Mouse (Mus musculus) neural tube, embryonic 13.5 days (tissue): ENCODE measurements around the gene Prpf40b. TPM values are rescaled to one million over a fixed set of nuclear protein-coding genes. Genes with fewer than 3 reads are reported as not detected.

Experiments used
- ATAC-seq: fragments of 200-750 bp; cut with Nextera tagmentation; 2 replicates; pipeline ENCODE4 v1.8.0; 2017; ENCODE audit warnings: low read depth, mild to moderate bottlenecking, moderate TSS enrichment, moderate library complexity
- H3K27ac ChIP-seq: fragments of 300-500 bp; sonication (generic); replicated peaks from 2 replicates; pipeline ENCODE4 v1.5.1; 2015; ENCODE audit warnings: moderate library complexity, mild to moderate bottlenecking, inconsistent platforms
- H3K27me3 ChIP-seq: fragments of 300-500 bp; sonication (generic); 2 replicates; pipeline ENCODE4 v1.6.1; 2015; ENCODE audit warnings: mild to moderate bottlenecking, inconsistent platforms
- H3K36me3 ChIP-seq: fragments of 300-500 bp; sonication (generic); 2 replicates; pipeline ENCODE4 v1.6.1; 2015; ENCODE audit warnings: mild to moderate bottlenecking, inconsistent platforms
- H3K4me1 ChIP-seq: fragments of 300-500 bp; sonication (generic); replicated peaks from 2 replicates; pipeline ENCODE4 v1.6.1; 2015; ENCODE audit warnings: inconsistent platforms
- H3K4me2 ChIP-seq: fragments of 300-500 bp; sonication (generic); 2 replicates; pipeline ENCODE4 v1.6.1; 2015; ENCODE audit warnings: inconsistent platforms, mild to moderate bottlenecking, moderate library complexity
- H3K4me3 ChIP-seq: fragments of 300-500 bp; sonication (generic); 2 replicates; pipeline ENCODE4 v1.5.1; 2015; ENCODE audit warnings: mild to moderate bottlenecking, inconsistent platforms
- H3K9ac ChIP-seq: fragments of 300-500 bp; sonication (generic); 2 replicates; pipeline ENCODE4 v1.6.1; 2015; ENCODE audit warnings: moderate library complexity, mild to moderate bottlenecking, inconsistent platforms
- H3K9me3 ChIP-seq: fragments of 300-500 bp; sonication (generic); 2 replicates; pipeline ENCODE4 v1.6.1; 2016; ENCODE audit warnings: inconsistent platforms
- WGBS: fragments of 180-500 bp; shearing (Covaris S2); methylation state at CpG from one replicate; pipeline ENCODE4 v1.1.7; 2015; 5-methylcytosine and 5-hydroxymethylcytosine counted together
- polyA plus RNA-seq: library from polyadenylated mRNA; unstranded; fragments of >200 nt; fragmentation: Nextera tagmentation; extraction: Ambion mirVana; gene quantifications from 2 replicates; pipeline ENCODE4 v1.2.1, GENCODE M21; 2015

Gene Prpf40b
- polyA plus RNA-seq, 1 experiment from 2014 or later, result 101 TPM

DNA sequence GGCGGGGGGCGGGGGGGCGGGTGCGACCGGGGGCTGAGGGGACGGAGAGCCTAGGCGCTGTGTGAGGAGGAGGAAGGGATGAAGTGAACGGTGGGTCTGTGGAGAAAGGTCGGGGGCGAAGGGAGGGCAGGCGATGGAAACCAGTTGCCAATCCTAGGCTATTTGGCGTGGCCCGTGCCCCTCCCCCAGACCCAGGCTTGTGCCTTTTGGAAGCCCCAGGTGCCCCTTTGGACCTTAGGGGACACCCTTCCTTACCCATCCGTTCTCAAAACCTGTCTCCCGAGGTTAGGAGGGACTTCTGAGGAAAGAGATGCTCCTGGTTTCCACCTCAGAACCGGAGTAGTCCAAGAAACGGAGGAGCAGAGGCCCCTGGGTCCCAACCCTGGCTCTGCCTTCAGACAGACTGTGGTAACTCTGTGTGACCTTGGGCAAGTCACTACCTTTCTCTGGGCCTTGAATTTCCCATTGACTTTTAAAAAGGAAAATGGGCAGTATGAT lies 646 bp downstream of the Prpf40b start, which contains the start of gene Fam186b:
Fam186b (minus strand) TSS at position 405 of the 498 bp plus-strand sequence.
- no peaks in the 10 kb centered on the region for H3K9me3 ChIP-seq
- peaks cover 28% of the 10 kb centered on the region for H3K4me1 ChIP-seq
- no peaks in the 10 kb centered on the region for H3K36me3 ChIP-seq
- peak within 1 kb of the TSS; percentile 72 for H3K4me3 ChIP-seq
- H3K9ac ChIP-seq, result peak within 1 kb of the TSS; percentile 85
- H3K27ac ChIP-seq, result peak within 1 kb of the TSS; percentile 93
- under 1% methylated on average over 15 of the region's 17 CpGs for WGBS
- no peaks in the 10 kb centered on the region for H3K27me3 ChIP-seq
- ATAC-seq, result peak; percentile 74
- H3K4me2 ChIP-seq, result peak within 1 kb of the TSS; percentile 71

- Histone ChIP-seq H3K4me2 (peak overlapping the region; percentile 71), H3K27ac (peak overlapping the region; percentile 93; the same call in 1 of the 2 replicates), H3K27me3 (no peaks in the 10 kb centered on the region), H3K9ac (peak overlapping the region; percentile 85), H3K4me3 (peak overlapping the region; percentile 72), H3K9me3 (no peaks in the 10 kb centered on the region), H3K4me1 (peaks cover 28% of the 10 kb centered on the region), H3K36me3 (no peaks in the 10 kb centered on the region)
- WGBS, result 42% methylated on average over 5 of the region's 5 CpGs
- ATAC-seq, result no peak
These were observed 1.3 kb downstream of the Prpf40b start for GRCm38 (mm10) chr15:99296213-99296612.

DNA sequence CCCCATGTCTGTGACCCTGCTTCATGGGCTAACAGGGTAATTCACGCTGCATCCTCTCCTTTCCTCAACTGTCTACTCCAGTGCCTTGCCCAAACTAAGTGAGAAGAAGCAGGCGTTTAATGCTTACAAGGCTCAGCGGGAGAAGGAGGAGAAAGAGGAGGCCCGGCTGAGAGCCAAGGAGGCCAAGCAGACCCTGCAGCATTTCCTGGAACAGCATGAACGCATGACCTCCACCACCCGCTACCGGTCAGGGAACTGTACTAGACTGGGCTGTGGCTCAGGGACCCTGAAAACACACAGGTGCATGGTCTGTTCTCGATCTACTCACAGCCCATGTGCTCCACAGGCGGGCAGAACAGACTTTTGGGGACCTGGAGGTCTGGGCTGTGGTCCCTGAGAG lies 12.6 kb downstream of the Prpf40b start:
- no peak for ATAC-seq
- Histone ChIP-seq H3K9ac (no peak overlapping the region), H3K27ac (no peak overlapping the region), H3K9me3 (no peaks in the 10 kb centered on the region), H3K4me3 (no peak overlapping the region), H3K4me2 (no peak overlapping the region), H3K4me1 (0 out of 2 replicates have a peak, but pooled peaks cover 4% of the 10 kb centered on the region), H3K36me3 (peaks cover 89% of the 10 kb centered on the region), H3K27me3 (no peaks in the 10 kb centered on the region)
- WGBS, result 92% methylated on average over 9 of the region's 9 CpGs

- no peaks in the 10 kb centered on the region for H3K9me3 ChIP-seq
- no peaks in the 10 kb centered on the region; the same call in 1 of the 2 replicates for H3K4me1 ChIP-seq
- no peak overlapping the region for H3K9ac ChIP-seq
- H3K4me3 ChIP-seq, result no peak overlapping the region
- peaks cover 99% of the 10 kb centered on the region for H3K36me3 ChIP-seq
- no peak for ATAC-seq
- no peaks in the 10 kb centered on the region for H3K27me3 ChIP-seq
- no peak overlapping the region for H3K4me2 ChIP-seq
- WGBS, result 94% methylated on average over 9 of the region's 9 CpGs
- H3K27ac ChIP-seq, result no peak overlapping the region
These were observed 14.7 kb downstream of the Prpf40b start for GRCm38 (mm10) chr15:99309549-99309948.

GRCm38 (mm10) chr15:99310617-99311016 lies 15.7 kb downstream of the Prpf40b start:
- Histone ChIP-seq H3K27ac (no peak overlapping the region), H3K9me3 (no peaks in the 10 kb centered on the region), H3K4me3 (no peak overlapping the region), H3K4me2 (no peak overlapping the region), H3K9ac (no peak overlapping the region), H3K27me3 (no peaks in the 10 kb centered on the region), H3K4me1 (no peaks in the 10 kb centered on the region; the same call in 1 of the 2 replicates), H3K36me3 (peaks cover 99% of the 10 kb centered on the region)
- no peak for ATAC-seq
- WGBS, result 92% methylated on average over 5 of the region's 5 CpGs

DNA sequence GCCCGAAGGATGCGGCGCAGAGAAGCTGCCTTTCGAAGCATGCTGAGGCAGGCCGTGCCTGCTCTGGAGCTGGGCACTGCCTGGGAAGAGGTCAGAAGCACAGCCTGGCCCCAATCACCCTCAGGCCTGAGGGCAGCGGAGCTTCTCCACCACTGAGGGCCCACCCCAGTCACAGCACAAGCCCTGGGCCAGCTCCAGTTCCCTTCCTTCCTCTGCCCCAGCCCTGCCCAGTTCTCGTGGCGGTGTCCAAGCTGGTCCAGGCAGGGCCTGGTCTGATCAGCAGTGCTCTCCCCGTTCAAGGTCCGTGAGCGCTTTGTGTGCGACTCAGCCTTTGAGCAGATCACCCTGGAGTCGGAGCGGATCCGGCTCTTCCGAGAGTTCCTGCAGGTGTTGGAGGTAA lies 20.0 kb downstream of the Prpf40b start:
- H3K4me2 ChIP-seq, result no peak overlapping the region
- no peak overlapping the region for H3K9ac ChIP-seq
- H3K27me3 ChIP-seq, result no peaks in the 10 kb centered on the region
- no peak overlapping the region for H3K27ac ChIP-seq
- H3K36me3 ChIP-seq, result peaks cover 98% of the 10 kb centered on the region
- no peak for ATAC-seq
- no peaks in the 10 kb centered on the region; the same call in 1 of the 2 replicates for H3K4me1 ChIP-seq
- no peak overlapping the region for H3K4me3 ChIP-seq
- WGBS, result 96% methylated on average over 16 of the region's 16 CpGs
- no peaks in the 10 kb centered on the region for H3K9me3 ChIP-seq

- ATAC-seq, result 0 out of 2 replicates have a peak, but pooled peaks have one; percentile 40
- H3K36me3 ChIP-seq, result peaks cover 99% of the 10 kb centered on the region
- H3K4me2 ChIP-seq, result no peak overlapping the region
- H3K27me3 ChIP-seq, result no peaks in the 10 kb centered on the region
- H3K4me3 ChIP-seq, result no peak overlapping the region
- H3K4me1 ChIP-seq, result no peaks in the 10 kb centered on the region; the same call in 1 of the 2 replicates
- 84% methylated on average over 16 of the region's 16 CpGs for WGBS
- peak overlapping the region; percentile 43; the same call in 1 of the 2 replicates for H3K9ac ChIP-seq
- H3K27ac ChIP-seq, result peak overlapping the region; percentile 80
- no peaks in the 10 kb centered on the region for H3K9me3 ChIP-seq
These were observed 21.7 kb downstream of the Prpf40b start for GRCm38 (mm10) chr15:99316314-99317266.

DNA sequence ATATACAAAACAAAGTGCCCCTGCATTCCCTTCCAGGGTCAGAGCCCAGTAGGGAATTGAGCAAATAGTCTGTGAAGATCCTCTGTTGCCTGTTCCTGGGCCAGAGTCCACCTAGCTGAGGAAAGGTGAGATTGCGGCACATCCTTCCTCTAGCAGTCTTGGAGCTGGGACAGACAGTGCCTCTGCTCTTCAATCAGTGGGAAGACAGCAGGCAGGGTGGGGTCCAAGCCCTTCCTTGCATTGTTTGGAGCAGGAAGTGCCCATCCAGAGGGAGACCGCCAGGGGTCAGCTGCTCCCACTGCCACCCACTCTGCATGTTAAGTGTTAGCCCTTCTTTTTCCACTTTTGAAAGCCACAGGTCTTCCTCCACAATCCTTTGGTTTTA lies 22.4 kb downstream of the Prpf40b start:
- Histone ChIP-seq H3K36me3 (peaks cover 99% of the 10 kb centered on the region), H3K27me3 (no peaks in the 10 kb centered on the region), H3K4me1 (no peaks in the 10 kb centered on the region; the same call in 1 of the 2 replicates), H3K27ac (peak overlapping the region; percentile 80), H3K4me3 (no peak overlapping the region), H3K4me2 (no peak overlapping the region), H3K9ac (peak overlapping the region; percentile 22; the same call in 1 of the 2 replicates), H3K9me3 (no peaks in the 10 kb centered on the region)
- peak; percentile 36; the same call in 1 of the 2 replicates for ATAC-seq
- WGBS, result 90% methylated on average over 2 of the region's 2 CpGs

DNA sequence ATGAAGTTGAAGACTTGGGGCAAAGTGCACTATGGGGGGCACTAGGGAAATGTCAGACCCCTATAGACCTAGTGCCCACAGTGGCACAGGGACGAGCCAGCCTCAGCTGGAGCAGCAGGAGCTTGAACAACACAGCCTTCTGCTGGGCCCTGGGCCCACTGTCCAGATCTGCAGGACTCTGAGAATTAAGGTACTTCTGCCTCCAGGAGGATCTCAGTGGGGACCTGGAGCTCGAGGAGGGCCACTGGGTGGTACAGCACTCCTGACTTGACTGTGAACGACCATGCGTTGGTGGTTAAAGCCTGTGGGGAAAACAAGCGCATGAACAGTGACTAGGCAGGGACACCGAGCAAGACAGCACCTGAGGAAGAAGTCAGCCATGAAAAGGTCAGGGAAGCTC lies 23.2 kb downstream of the Prpf40b start:
- Histone ChIP-seq H3K27ac (peak overlapping the region; percentile 80), H3K4me2 (no peak overlapping the region), H3K9me3 (no peaks in the 10 kb centered on the region)

GRCm38 (mm10) chr15:99318861-99319410 lies 24.0 kb downstream of the Prpf40b start:
- H3K4me1 ChIP-seq, result no peaks in the 10 kb centered on the region; the same call in 1 of the 2 replicates
- peaks cover 95% of the 10 kb centered on the region for H3K36me3 ChIP-seq
- no peak overlapping the region for H3K9ac ChIP-seq
- H3K27me3 ChIP-seq, result no peaks in the 10 kb centered on the region
- no peak for ATAC-seq
- WGBS, result 75% methylated on average over 14 of the region's 14 CpGs
- no peak overlapping the region for H3K4me2 ChIP-seq
- peak overlapping the region; percentile 80 for H3K27ac ChIP-seq
- no peak overlapping the region for H3K4me3 ChIP-seq
- H3K9me3 ChIP-seq, result no peaks in the 10 kb centered on the region

More for the DNA sequence above, 23.2 kb downstream of the Prpf40b start:
- ATAC-seq, result no peak
- Histone ChIP-seq H3K27me3 (no peaks in the 10 kb centered on the region), H3K36me3 (peaks cover 99% of the 10 kb centered on the region), H3K4me3 (no peak overlapping the region), H3K9ac (0 out of 2 replicates have a peak overlapping the region, but pooled peaks have one; percentile 22), H3K4me1 (no peaks in the 10 kb centered on the region; the same call in 1 of the 2 replicates)
- WGBS, result 87% methylated on average over 6 of the region's 6 CpGs

- Histone ChIP-seq H3K4me3 (no peak overlapping the region), H3K27ac (peak overlapping the region; percentile 54; the same call in 1 of the 2 replicates), H3K4me2 (no peak overlapping the region), H3K9me3 (no peaks in the 10 kb centered on the region), H3K9ac (no peak overlapping the region), H3K36me3 (peaks cover 92% of the 10 kb centered on the region), H3K4me1 (no peaks in the 10 kb centered on the region; the same call in 1 of the 2 replicates), H3K27me3 (no peaks in the 10 kb centered on the region)
- no peak for ATAC-seq
- WGBS, result 82% methylated on average over 3 of the region's 3 CpGs
These were observed 24.6 kb downstream of the Prpf40b start for GRCm38 (mm10) chr15:99319411-99319871.
